9 mouse cellular contexts compared by ENCODE assay signal in genomic region chr2:130166311-130167214, GRCm38 (mm10). TPM values are rescaled to one million over a fixed set of nuclear protein-coding genes. Genes with fewer than 3 reads are reported as not detected.
DNase-seq lines count a peak whose midpoint lies in the region; ATAC-seq and TF ChIP-seq lines count a peak whose summit lies in the region.
"Had no signal": no experiment of that assay in that cellular context is flagged by ENCODE, and none has a peak within 500 bp of the region (broad histone marks: within the 10 kb centered on the region; RNA-seq: fewer than 3 reads in every experiment).

No protein-coding gene starts in this region.

- TF ChIP-seq EP300 in lung, postnatal 0 days (IDR thresholded peaks at IDR 0.05), result no peak

- no peaks in the 10 kb centered on the region; the same call in none of the 2 replicates for H3K4me1 ChIP-seq in heart, embryonic 10.5 days
- H3K4me1 ChIP-seq in forebrain, postnatal 0 days (ENCODE audit: insufficient read depth), result peaks cover 5% of the 10 kb centered on the region; the same call in 1 of the 2 replicates
- no peaks in the 10 kb centered on the region for H3K4me1 ChIP-seq in kidney, postnatal 0 days (replicated peaks; ENCODE audit: insufficient read depth, low read length)
- H3K4me1 ChIP-seq in lung, postnatal 0 days (ENCODE audit: insufficient read depth, low read depth, low read length), result no peaks in the 10 kb centered on the region
- no peaks in the 10 kb centered on the region for H3K4me1 ChIP-seq in stomach, embryonic 14.5 days (ENCODE audit: control insufficient read depth, insufficient read depth, low read length)
- H3K4me1 ChIP-seq: limb, embryonic 12.5 days had no signal

- 69% methylated on average over 9 of the region's 9 CpGs for WGBS in heart, embryonic 10.5 days
- WGBS in forebrain, postnatal 0 days, result 55% methylated on average over 9 of the region's 9 CpGs
- WGBS in kidney, postnatal 0 days, result 71% methylated on average over 9 of the region's 9 CpGs
- WGBS in lung, postnatal 0 days, result 65% methylated on average over 9 of the region's 9 CpGs
- WGBS in stomach, embryonic 14.5 days, result 69% methylated on average over 9 of the region's 9 CpGs

- no peak overlapping the region for H3K4me3 ChIP-seq in heart, embryonic 10.5 days
- H3K4me3 ChIP-seq in forebrain, postnatal 0 days (ENCODE audit: low read depth, low read length), result no peak overlapping the region
- no peak overlapping the region for H3K4me3 ChIP-seq in kidney, postnatal 0 days (replicated peaks; ENCODE audit: low read depth, low read length)
- H3K4me3 ChIP-seq in lung, postnatal 0 days (ENCODE audit: low read depth, low read length), result no peak overlapping the region
- no peak overlapping the region for H3K4me3 ChIP-seq in stomach, embryonic 14.5 days (ENCODE audit: low read depth, low read length)
- H3K4me3 ChIP-seq: limb, embryonic 12.5 days had no signal

- H3K27ac ChIP-seq in heart, embryonic 10.5 days, result no peak overlapping the region
- H3K27ac ChIP-seq in forebrain, postnatal 0 days (ENCODE audit: low read depth, low read length), result peak overlapping the region; percentile 57; the same call in 1 of the 2 replicates
- H3K27ac ChIP-seq in kidney, postnatal 0 days, result no peak overlapping the region
- H3K27ac ChIP-seq in lung, postnatal 0 days (ENCODE audit: low read length), result no peak overlapping the region
- H3K27ac ChIP-seq in stomach, embryonic 14.5 days (ENCODE audit: low read length), result no peak overlapping the region
- H3K27ac ChIP-seq: limb, embryonic 12.5 days had no signal

- no peaks in the 10 kb centered on the region for H3K27me3 ChIP-seq in heart, embryonic 10.5 days (ENCODE audit: insufficient read depth, poor library complexity, severe bottlenecking)
- no peaks in the 10 kb centered on the region for H3K27me3 ChIP-seq in forebrain, postnatal 0 days (ENCODE audit: insufficient read depth, low read length)
- no peaks in the 10 kb centered on the region for H3K27me3 ChIP-seq in kidney, postnatal 0 days (ENCODE audit: insufficient read depth, low read length)
- H3K27me3 ChIP-seq in lung, postnatal 0 days (replicated peaks; ENCODE audit: insufficient read depth, low read length), result no peaks in the 10 kb centered on the region
- H3K27me3 ChIP-seq in stomach, embryonic 14.5 days (ENCODE audit: control insufficient read depth, insufficient read depth, low read length), result no peaks in the 10 kb centered on the region
- H3K27me3 ChIP-seq: limb, embryonic 12.5 days had no signal

- no peak overlapping the region for H3K4me2 ChIP-seq in forebrain, postnatal 0 days (ENCODE audit: low read depth)
- no peak overlapping the region for H3K4me2 ChIP-seq in kidney, postnatal 0 days (ENCODE audit: low read length)
- no peak overlapping the region for H3K4me2 ChIP-seq in lung, postnatal 0 days (replicated peaks; ENCODE audit: low read depth, low read length)
- no peak overlapping the region for H3K4me2 ChIP-seq in stomach, embryonic 14.5 days (replicated peaks; ENCODE audit: low read depth, low read length)
- H3K4me2 ChIP-seq: limb, embryonic 12.5 days had no signal

- DNase-seq in heart, postnatal 10 days, result peak; percentile 35 to 48
- no peak for DNase-seq in heart, embryonic 10.5 days (ENCODE audit: low spot score)
- peak; percentile 68 for DNase-seq in brain, embryonic 18.5 days (ENCODE audit: low read depth, low spot score)
- peak; percentile 85 for DNase-seq in forebrain, postnatal 0 days
- DNase-seq in kidney, postnatal 0 days (ENCODE audit: low spot score), result peak; percentile 83
- peak; percentile 69 for DNase-seq in lung, postnatal 0 days (ENCODE audit: low spot score)
- DNase-seq in urinary bladder, adult 18-20 months (ENCODE audit: low spot score in 2 of 2), result no peak

- no peaks in the 10 kb centered on the region for H3K9me3 ChIP-seq in heart, embryonic 10.5 days
- no peaks in the 10 kb centered on the region for H3K9me3 ChIP-seq in forebrain, postnatal 0 days (ENCODE audit: low read length)
- H3K9me3 ChIP-seq in kidney, postnatal 0 days (replicated peaks; ENCODE audit: low read length), result no peaks in the 10 kb centered on the region
- no peaks in the 10 kb centered on the region for H3K9me3 ChIP-seq in lung, postnatal 0 days (ENCODE audit: low read length)
- H3K9me3 ChIP-seq in stomach, embryonic 14.5 days (ENCODE audit: control insufficient read depth, low read depth, low read length), result no peaks in the 10 kb centered on the region
- H3K9me3 ChIP-seq: limb, embryonic 12.5 days had no signal

- intact Hi-C loops in heart, postnatal 10 days (cut with DNase I), result loop anchor here (2.0 kb wide), 1 partner anchor 262 kb away; no protein-coding TSS in a partner anchor

- TF ChIP-seq CTCF in forebrain, postnatal 0 days (IDR thresholded peaks at IDR 0.05; ENCODE audit: low read depth), result peak; percentile 79
- TF ChIP-seq CTCF in kidney, postnatal 0 days (IDR thresholded peaks at IDR 0.05; ENCODE audit: low read depth), result peak; percentile 70
- peak; percentile 60 for TF ChIP-seq CTCF in lung, postnatal 0 days (IDR thresholded peaks at IDR 0.05)

- H3K36me3 ChIP-seq in heart, embryonic 10.5 days, result peaks cover 47% of the 10 kb centered on the region
- peaks cover 24% of the 10 kb centered on the region for H3K36me3 ChIP-seq in forebrain, postnatal 0 days (ENCODE audit: insufficient read depth)
- H3K36me3 ChIP-seq in kidney, postnatal 0 days (ENCODE audit: insufficient read depth, low read length), result peaks cover 21% of the 10 kb centered on the region
- H3K36me3 ChIP-seq in lung, postnatal 0 days (ENCODE audit: insufficient read depth, low read length), result peaks cover 15% of the 10 kb centered on the region; the same call in 1 of the 2 replicates
- peaks cover 34% of the 10 kb centered on the region for H3K36me3 ChIP-seq in stomach, embryonic 14.5 days (ENCODE audit: control insufficient read depth, insufficient read depth, low read length)

- ATAC-seq in forebrain, postnatal 0 days, result peak; percentile 95
- ATAC-seq in kidney, postnatal 0 days (replicated peaks; ENCODE audit: low FRiP score, low read depth), result peak; percentile 29; the same call in 1 of the 2 replicates
- peak; percentile 37 for ATAC-seq in lung, postnatal 0 days
- 0 out of 2 replicates have a peak, but pooled peaks have one; percentile 42 for ATAC-seq in stomach, embryonic 14.5 days (ENCODE audit: insufficient number of reproducible peaks, insufficient read depth, low FRiP score, low read depth)

- H3K9ac ChIP-seq in forebrain, postnatal 0 days, result no peak overlapping the region
- no peak overlapping the region for H3K9ac ChIP-seq in kidney, postnatal 0 days (ENCODE audit: low read depth, low read length)
- H3K9ac ChIP-seq in lung, postnatal 0 days (replicated peaks; ENCODE audit: low read depth), result no peak overlapping the region
- H3K9ac ChIP-seq in stomach, embryonic 14.5 days (replicated peaks; ENCODE audit: low read depth, low read length), result no peak overlapping the region
- H3K9ac ChIP-seq: limb, embryonic 12.5 days had no signal

RNA-seq across cellular contexts. Expression of gene Snrpb, which starts 12.6 kb away (rescaled TPM):
- total RNA-seq in heart, postnatal 10 days (2021), result 100 to 1,000 TPM; 192 to 194 TPM
- polyA plus RNA-seq in heart, embryonic 10.5 days (2016; fragmentation: Nextera tagmentation; extraction: Ambion mirVana), result 589 and 704 TPM in 2 replicates
- 306 TPM in 2 replicates for total RNA-seq in forebrain, postnatal 0 days (2014; rRNA removed)
- 334 and 388 TPM in 2 replicates for polyA plus RNA-seq in forebrain, postnatal 0 days (2015; fragmentation: Nextera tagmentation; extraction: Ambion mirVana)
- polyA plus RNA-seq in kidney, postnatal 0 days (2015; fragmentation: Nextera tagmentation; extraction: Ambion mirVana), result 497 and 532 TPM in 2 replicates
- 400 and 429 TPM in 2 replicates for polyA plus RNA-seq in lung, postnatal 0 days (2015; fragmentation: Nextera tagmentation; extraction: Ambion mirVana)
- 596 and 613 TPM in 2 replicates for polyA plus RNA-seq in stomach, embryonic 14.5 days (2014; fragmentation: Nextera tagmentation; extraction: Ambion mirVana)

RNA-seq across cellular contexts. Expression of gene Tmc2, which starts 28.4 kb away (rescaled TPM):
- total RNA-seq in heart, postnatal 10 days (2021), result not detected
- polyA plus RNA-seq in heart, embryonic 10.5 days (2016; fragmentation: Nextera tagmentation; extraction: Ambion mirVana), result not detected in 2 replicates
- not detected in 2 replicates for total RNA-seq in forebrain, postnatal 0 days (2014; rRNA removed)
- not detected in 2 replicates for polyA plus RNA-seq in forebrain, postnatal 0 days (2015; fragmentation: Nextera tagmentation; extraction: Ambion mirVana)
- not detected in 2 replicates for polyA plus RNA-seq in kidney, postnatal 0 days (2015; fragmentation: Nextera tagmentation; extraction: Ambion mirVana)
- polyA plus RNA-seq in lung, postnatal 0 days (2015; fragmentation: Nextera tagmentation; extraction: Ambion mirVana), result not detected in 2 replicates
- polyA plus RNA-seq in stomach, embryonic 14.5 days (2014; fragmentation: Nextera tagmentation; extraction: Ambion mirVana), result not detected in 2 replicates
- polyA plus RNA-seq: limb, embryonic 12.5 days had no signal

RNA-seq across cellular contexts. Expression of gene Tgm6, which starts 54.3 kb away (rescaled TPM):
- total RNA-seq in heart, postnatal 10 days (2021), result not detected
- not detected in 2 replicates for polyA plus RNA-seq in heart, embryonic 10.5 days (2016; fragmentation: Nextera tagmentation; extraction: Ambion mirVana)
- 0.15 and 0.24 TPM in 2 replicates for total RNA-seq in forebrain, postnatal 0 days (2014; rRNA removed)
- 0.29 and 0.33 TPM in 2 replicates for polyA plus RNA-seq in forebrain, postnatal 0 days (2015; fragmentation: Nextera tagmentation; extraction: Ambion mirVana)
- polyA plus RNA-seq in kidney, postnatal 0 days (2015; fragmentation: Nextera tagmentation; extraction: Ambion mirVana), result not detected in 2 replicates
- polyA plus RNA-seq in lung, postnatal 0 days (2015; fragmentation: Nextera tagmentation; extraction: Ambion mirVana), result not detected in 2 replicates
- not detected in 2 replicates for polyA plus RNA-seq in stomach, embryonic 14.5 days (2014; fragmentation: Nextera tagmentation; extraction: Ambion mirVana)
- polyA plus RNA-seq: limb, embryonic 12.5 days had no signal

Comparison
In these comparisons a context has a peak if more than half of its experiments do, and no peak if none do; other contexts are left out.
1. DNase-seq: peak in heart, postnatal 10 days (2 of 2), brain, embryonic 18.5 days (single experiment), forebrain, postnatal 0 days (single experiment), kidney, postnatal 0 days (single experiment) and lung, postnatal 0 days (single experiment); none in heart, embryonic 10.5 days (single experiment) and urinary bladder, adult 18-20 months (0 of 2).
2. ATAC-seq: peak in every context shown above with its lines; median percentile 95 in forebrain, postnatal 0 days; 42 in stomach, embryonic 14.5 days; 37 in lung, postnatal 0 days; 29 in kidney, postnatal 0 days.
3. Peak in every context shown above with its lines, with median percentiles within 50 percentile points of each other: CTCF ChIP-seq.